Mouse (Mus musculus) forelimb bud, embryonic 11.5 days (tissue): Measurements from ENCODE around the gene Pom121l12.

Source experiments
- DNase-seq: peaks from one replicate; pipeline ENCODE4 v3.0.0-alpha.2; 2012; ENCODE audit warnings: low read depth, low spot score

The Pom121l12 gene

GRCm38 (mm10) chr11:14598976-14599375 is at the start of gene Pom121l12:
TSS of gene Pom121l12 (plus strand) at chr11:14599276.
- no peak for DNase-seq

- DNase-seq, result no peak
Measured at GRCm38 (mm10) chr11:14611859-14612258, 12.8 kb downstream of the Pom121l12 start.
